Mouse (Mus musculus) heart, adult 2 months (tissue): ENCODE measurements around the gene Gstp2. TPM values are rescaled to one million over a fixed set of nuclear protein-coding genes. Genes with fewer than 3 reads are reported as not detected.

Experiments
- DNase-seq, 2 experiments: peaks; one replicate each; pipeline ENCODE4 v3.0.0; 2021
- H3K27ac ChIP-seq: fragments of 200-600 bp; 2 replicates; pipeline ENCODE4 v1.8.1; 2022
- H3K27me3 ChIP-seq: fragments of 200-500 bp; 2 replicates; pipeline ENCODE4 v1.6.1; 2012; ENCODE audit warnings: mild to moderate bottlenecking, low read length, inconsistent platforms, mixed read lengths; ENCODE audit not compliant: control insufficient read depth, insufficient read depth
- H3K36me3 ChIP-seq: fragments of 200-500 bp; 2 replicates; pipeline ENCODE4 v1.6.1; 2012; ENCODE audit warnings: low read length, inconsistent platforms; ENCODE audit not compliant: control insufficient read depth, insufficient read depth
- H3K4me1 ChIP-seq: fragments of 200-500 bp; 2 replicates; pipeline ENCODE4 v1.6.1; 2011; ENCODE audit warnings: low read length; ENCODE audit not compliant: control insufficient read depth, insufficient read depth
- H3K4me3 ChIP-seq: fragments of 200-600 bp; 2 replicates; pipeline ENCODE4 v1.8.1; 2022
- H3K79me2 ChIP-seq: fragments of 200-500 bp; replicated peaks from 2 replicates; pipeline ENCODE4 v1.6.1; 2012; ENCODE audit warnings: mild to moderate bottlenecking, inconsistent platforms, low read length, moderate library complexity, mixed read lengths; ENCODE audit not compliant: control insufficient read depth, insufficient read depth
- H3K9ac ChIP-seq: fragments of 200-500 bp; 2 replicates; pipeline ENCODE4 v1.6.1; 2012; ENCODE audit warnings: low read depth, mild to moderate bottlenecking, control low read depth, inconsistent platforms, low read length, mixed read lengths
- CTCF ChIP-seq: fragments of 200-600 bp; IDR thresholded peaks from 2 replicates; pipeline ENCODE4 v1.8.1; 2022; ENCODE audit warnings: antibody characterized with exemption, mild to moderate bottlenecking, moderate library complexity
- EP300 ChIP-seq: fragments of 200-500 bp; IDR thresholded peaks from 2 replicates; pipeline ENCODE4 v1.6.1; 2011; ENCODE audit warnings: low read depth, low read length, control low read depth; ENCODE audit not compliant: insufficient read depth
- POLR2A ChIP-seq: fragments of 200-500 bp; IDR thresholded peaks from 2 replicates; pipeline ENCODE4 v1.6.1; 2011; ENCODE audit warnings: mild to moderate bottlenecking, low read depth, low read length, control low read depth; ENCODE audit not compliant: insufficient read depth
- WGBS: fragments of 180-500 bp; shearing (Covaris S2); methylation state at CpG from one replicate; pipeline ENCODE4 v1.1.7; 2018; 5-methylcytosine and 5-hydroxymethylcytosine counted together
- intact Hi-C: fragments of 180-260 bp; cut with DNase I; formaldehyde crosslinking; loops from one replicate; pipeline ENCODE4 v1.15.1; 2025
- polyA plus RNA-seq: library from polyadenylated mRNA; depleted of rRNA; stranded (reverse); fragments of >200 nt; gene quantifications from 2 replicates; pipeline ENCODE4 v1.2.3, GENCODE M21; 2012
- total RNA-seq, 2 experiments: library from RNA; stranded (reverse); gene quantifications; 2 replicates each; pipeline ENCODE4 v1.2.3; 2021

Gene Gstp2
- total and polyA plus RNA-seq, 3 experiments, result 38.3 to 137 (median 121) TPM

GRCm38 (mm10) chr19:4059069-4059740, 13.4 kb upstream of the Gstp2 start, which contains the start of gene Gstp3:
Gene Gstp3, minus strand, starts transcription at chr19:4059569.
- 59% methylated on average over 15 of the region's 15 CpGs for WGBS
- TF ChIP-seq POLR2A (no peak), CTCF (no peak), EP300 (no peak)
- H3K4me3 ChIP-seq, result no peak within 1 kb of the TSS
- H3K79me2 ChIP-seq, result no peaks in the 10 kb centered on the region
- no peak within 1 kb of the TSS for H3K27ac ChIP-seq
- H3K9ac ChIP-seq, result no peak within 1 kb of the TSS
- H3K27me3 ChIP-seq, result no peaks in the 10 kb centered on the region
- no peak for DNase-seq
- no peaks in the 10 kb centered on the region for H3K36me3 ChIP-seq
- H3K4me1 ChIP-seq, result no peaks in the 10 kb centered on the region; the same call in 1 of the 2 replicates
- intact Hi-C loops, result no loop called here

GRCm38 (mm10) chr19:4058581-4058980, 12.8 kb upstream of the Gstp2 start:
- Histone ChIP-seq H3K4me1 (no peaks in the 10 kb centered on the region; the same call in 1 of the 2 replicates), H3K27me3 (no peaks in the 10 kb centered on the region), H3K79me2 (no peaks in the 10 kb centered on the region), H3K4me3 (no peak overlapping the region), H3K9ac (no peak overlapping the region), H3K36me3 (no peaks in the 10 kb centered on the region), H3K27ac (no peak overlapping the region)
- TF ChIP-seq EP300 (no peak), CTCF (no peak), POLR2A (no peak)
- DNase-seq, result no peak
- WGBS, result 80% methylated on average over 5 of the region's 5 CpGs
- intact Hi-C loops, result no loop called here

- no peaks in the 10 kb centered on the region for H3K79me2 ChIP-seq
- 97% methylated on average over 7 of the region's 7 CpGs for WGBS
- no peaks in the 10 kb centered on the region for H3K36me3 ChIP-seq
- DNase-seq, result no peak
- H3K4me3 ChIP-seq, result no peak overlapping the region
- no peaks in the 10 kb centered on the region for H3K27me3 ChIP-seq
- no peaks in the 10 kb centered on the region; the same call in 1 of the 2 replicates for H3K4me1 ChIP-seq
- H3K27ac ChIP-seq, result no peak overlapping the region
- TF ChIP-seq POLR2A, result no peak
- no peak for TF ChIP-seq EP300
- no peak for TF ChIP-seq CTCF
- H3K9ac ChIP-seq, result no peak overlapping the region
- intact Hi-C loops, result no loop called here
These were observed 12.1 kb upstream of the Gstp2 start for GRCm38 (mm10) chr19:4057962-4058361.

DNA sequence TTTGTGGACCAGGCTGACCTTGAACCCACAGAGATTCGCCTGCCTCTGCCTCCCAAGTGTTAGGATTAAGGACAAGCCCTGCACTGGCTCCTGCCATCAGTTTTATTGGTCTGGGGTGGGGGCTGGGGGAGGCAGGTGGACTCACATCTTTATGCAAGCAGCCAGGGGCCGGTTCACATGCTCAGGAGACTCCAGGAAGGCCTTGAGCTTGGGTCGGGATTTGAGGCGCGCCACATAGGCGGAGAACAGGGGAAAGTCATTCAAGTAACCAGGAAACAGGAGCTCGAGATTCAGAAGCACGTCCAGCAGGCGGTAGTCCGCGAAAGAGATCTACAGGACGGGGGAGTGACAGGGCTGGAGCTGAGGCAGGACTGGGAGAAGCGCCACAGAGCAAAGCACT, 11.6 kb upstream of the Gstp2 start:
- no peak overlapping the region for H3K27ac ChIP-seq
- no peak overlapping the region for H3K9ac ChIP-seq
- no peak for DNase-seq
- H3K79me2 ChIP-seq, result no peaks in the 10 kb centered on the region
- no peak overlapping the region for H3K4me3 ChIP-seq
- no peaks in the 10 kb centered on the region; the same call in 1 of the 2 replicates for H3K4me1 ChIP-seq
- WGBS, result 87% methylated on average over 13 of the region's 13 CpGs
- no peaks in the 10 kb centered on the region for H3K27me3 ChIP-seq
- no peak for TF ChIP-seq EP300
- no peak for TF ChIP-seq POLR2A
- TF ChIP-seq CTCF, result no peak
- H3K36me3 ChIP-seq, result no peaks in the 10 kb centered on the region
- intact Hi-C loops, result no loop called here

DNA sequence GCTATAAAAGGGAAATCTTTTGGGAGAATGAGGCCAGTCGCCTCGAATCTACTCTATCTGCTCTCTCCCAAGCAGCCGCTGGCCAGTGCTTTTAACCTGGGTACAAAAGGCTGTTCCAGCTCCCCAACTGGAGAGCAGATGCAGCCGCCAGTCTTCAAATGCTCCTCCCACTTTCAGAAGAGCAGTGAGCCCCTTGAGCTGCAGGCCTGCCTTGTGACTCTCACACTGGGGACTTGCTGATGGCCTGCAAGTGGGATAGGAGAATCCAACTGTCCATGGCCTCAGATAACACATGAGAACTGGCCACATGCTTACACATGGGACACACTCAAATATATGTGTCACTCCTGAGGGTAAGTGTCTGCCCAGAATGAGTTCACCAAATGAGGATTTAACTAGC, 10.9 kb upstream of the Gstp2 start:
- no peak for TF ChIP-seq EP300
- no peak for TF ChIP-seq CTCF
- TF ChIP-seq POLR2A, result no peak
- Histone ChIP-seq H3K4me3 (no peak overlapping the region), H3K27ac (0 out of 2 replicates have a peak overlapping the region, but pooled peaks have one; percentile 15), H3K4me1 (no peaks in the 10 kb centered on the region; the same call in 1 of the 2 replicates), H3K36me3 (no peaks in the 10 kb centered on the region), H3K9ac (no peak overlapping the region), H3K27me3 (no peaks in the 10 kb centered on the region), H3K79me2 (no peaks in the 10 kb centered on the region)
- DNase-seq, result no peak
- WGBS, result 67% methylated on average over 4 of the region's 4 CpGs
- intact Hi-C loops, result no loop called here

GRCm38 (mm10) chr19:4055947-4056693, 10.3 kb upstream of the Gstp2 start:
- H3K79me2 ChIP-seq, result no peaks in the 10 kb centered on the region
- 0 out of 2 replicates have a peak overlapping the region, but pooled peaks have one; percentile 15 for H3K27ac ChIP-seq
- intact Hi-C loops, result no loop called here
- TF ChIP-seq CTCF (no peak), EP300 (no peak), POLR2A (no peak)
- no peak for DNase-seq
- no peak overlapping the region for H3K4me3 ChIP-seq
- WGBS, result 54% methylated on average over 15 of the region's 15 CpGs
- H3K9ac ChIP-seq, result no peak overlapping the region
- H3K27me3 ChIP-seq, result no peaks in the 10 kb centered on the region
- no peaks in the 10 kb centered on the region for H3K36me3 ChIP-seq
- H3K4me1 ChIP-seq, result no peaks in the 10 kb centered on the region; the same call in 1 of the 2 replicates
